Mouse (Mus musculus): Measurements from ENCODE around the gene Gzmm.

The Gzmm gene

DNA sequence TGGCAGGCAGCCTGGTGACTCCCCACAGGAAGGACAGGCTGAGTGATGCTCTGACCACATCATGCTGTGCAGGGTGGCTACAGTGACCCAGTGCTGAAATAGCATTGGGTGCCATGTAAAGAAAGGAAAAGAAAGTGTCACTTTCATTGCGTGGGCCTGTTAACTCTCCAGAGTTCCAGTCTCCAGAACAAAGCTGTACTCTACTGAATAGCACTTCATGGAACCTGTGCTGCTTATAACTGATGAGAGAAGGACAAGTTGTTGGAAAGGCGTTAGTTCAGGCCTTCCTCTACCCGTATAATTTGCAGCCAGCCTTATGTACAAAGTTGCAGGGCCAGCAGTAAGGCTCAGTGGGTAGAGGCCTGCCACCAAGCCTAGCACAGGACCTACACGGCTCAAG is at the start of gene Gzmm:
TSS of gene Gzmm (plus strand) at position 301 of the 400 bp plus-strand sequence.
- in situ Hi-C loops (cut with MboI) = no loop called here

DNA sequence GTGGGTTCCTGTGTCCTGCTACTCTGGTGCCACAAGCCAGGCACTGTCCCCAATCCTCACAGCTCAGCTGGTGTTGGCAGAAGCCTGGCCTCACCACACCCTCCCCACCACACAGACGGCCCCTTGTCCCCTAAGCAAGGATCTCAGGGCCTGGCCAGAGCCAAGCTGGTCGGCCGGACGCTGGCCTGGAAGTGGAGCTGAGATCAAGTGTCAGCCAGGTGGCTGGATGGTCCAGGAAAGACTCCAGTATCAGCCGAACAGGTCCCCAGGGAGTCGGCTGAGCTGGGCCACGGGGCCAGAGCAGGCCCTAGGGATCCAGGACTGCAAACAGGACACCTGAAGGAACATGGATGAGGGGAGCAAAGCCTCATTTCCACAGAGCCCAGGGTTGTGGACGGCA is 43.1 kb upstream of the Gzmm start, which contains the start of gene Odf3l2:
TSS of gene Odf3l2 (minus strand) at position 28 of the 400 bp plus-strand sequence.
- in situ Hi-C loops (cut with MboI) = no loop called here

DNA sequence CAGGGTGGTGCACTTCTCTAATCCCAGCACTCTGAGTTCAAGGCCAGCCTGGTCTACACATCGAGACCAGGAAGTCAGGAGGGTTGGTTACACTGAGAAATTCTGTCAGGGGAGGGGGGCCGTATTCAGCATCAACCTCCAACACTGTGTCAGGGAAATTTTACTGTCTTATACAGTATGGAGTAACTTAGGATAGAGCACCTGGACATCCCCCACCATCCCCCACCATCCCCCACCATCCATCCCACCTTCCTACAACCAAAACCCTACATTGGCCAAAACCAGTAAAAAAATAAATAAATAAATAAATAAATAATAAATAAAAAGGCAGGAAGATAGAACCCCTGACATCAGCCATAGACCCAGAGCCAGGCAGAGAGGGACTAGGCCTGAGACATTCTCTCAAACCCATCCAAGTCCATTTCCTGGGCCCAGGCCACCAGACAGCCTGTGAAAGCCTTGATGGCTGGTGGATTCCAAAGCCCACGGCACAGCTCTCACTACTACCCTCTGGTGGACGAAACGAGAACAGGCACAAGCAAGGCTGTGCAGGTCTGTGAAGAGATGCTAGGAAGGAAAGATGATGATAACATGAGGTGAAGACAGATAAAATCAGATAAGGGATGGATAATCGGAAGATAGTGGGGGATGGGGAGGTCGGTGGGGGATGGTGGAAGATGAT is 39.6 kb upstream of the Gzmm start:
- in situ Hi-C loops (cut with MboI) = no loop called here

DNA sequence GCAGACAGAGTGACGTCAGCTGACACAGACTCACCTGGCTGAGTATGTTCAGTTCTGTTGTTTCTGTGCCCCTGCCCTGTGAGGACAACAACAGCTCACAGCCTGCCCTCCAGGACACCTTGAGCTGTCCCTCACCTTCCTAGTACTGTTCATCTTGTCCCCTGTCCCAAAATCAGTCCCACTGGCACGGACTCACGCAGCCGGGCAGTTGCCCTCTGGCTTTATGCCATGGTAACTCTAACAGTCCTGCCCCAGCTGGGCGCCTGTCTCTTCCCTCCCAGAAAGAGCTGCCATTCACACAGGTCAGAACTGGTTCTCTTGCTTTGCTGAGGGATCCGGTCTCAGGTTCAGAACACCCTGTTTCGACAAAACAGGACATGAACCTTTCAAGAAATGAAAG is 36.0 kb upstream of the Gzmm start:
- in situ Hi-C loops (cut with MboI) = no loop called here

DNA sequence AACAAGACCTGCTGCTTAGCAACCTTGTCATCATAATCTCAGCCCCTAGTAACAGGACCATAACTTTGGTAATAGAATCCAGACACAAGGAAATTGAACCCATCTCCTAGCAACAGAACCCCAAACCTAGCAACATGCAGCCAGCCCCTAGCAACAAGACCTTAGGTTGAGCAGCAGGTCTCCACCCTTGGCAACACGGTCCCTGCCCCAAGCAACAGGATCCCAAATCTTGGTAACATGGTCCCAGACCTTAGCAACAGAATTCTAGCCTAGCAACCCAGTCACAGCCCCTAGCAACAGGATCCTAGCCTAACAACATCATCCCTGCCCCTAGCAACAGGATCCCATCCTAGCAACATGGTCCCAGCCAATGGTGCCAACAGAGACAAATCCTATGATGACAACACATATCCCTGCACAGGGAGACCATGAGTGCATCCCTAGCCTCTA is 33.8 kb upstream of the Gzmm start:
- in situ Hi-C loops (cut with MboI) = no loop called here

DNA sequence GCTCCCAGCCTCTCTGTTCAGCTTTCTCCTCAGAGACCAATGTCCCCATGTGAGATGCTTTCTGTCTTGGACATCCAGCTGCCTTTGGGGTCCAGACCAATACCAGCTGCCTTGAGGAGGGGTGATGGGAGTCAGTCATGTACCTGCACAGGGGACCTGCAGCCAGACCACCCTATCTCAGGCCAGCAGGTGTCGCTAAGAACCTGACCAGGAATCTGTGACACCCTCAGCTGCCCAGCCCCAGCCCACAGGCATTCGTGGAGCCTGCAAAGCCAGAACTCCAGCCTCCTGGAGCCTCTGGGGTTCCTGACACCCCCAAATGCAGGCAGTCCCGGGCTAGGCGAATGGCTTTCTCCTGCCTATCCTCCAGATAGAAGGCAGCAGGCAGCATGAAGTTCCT is 30.0 kb upstream of the Gzmm start:
- in situ Hi-C loops (cut with MboI) = no loop called here

DNA sequence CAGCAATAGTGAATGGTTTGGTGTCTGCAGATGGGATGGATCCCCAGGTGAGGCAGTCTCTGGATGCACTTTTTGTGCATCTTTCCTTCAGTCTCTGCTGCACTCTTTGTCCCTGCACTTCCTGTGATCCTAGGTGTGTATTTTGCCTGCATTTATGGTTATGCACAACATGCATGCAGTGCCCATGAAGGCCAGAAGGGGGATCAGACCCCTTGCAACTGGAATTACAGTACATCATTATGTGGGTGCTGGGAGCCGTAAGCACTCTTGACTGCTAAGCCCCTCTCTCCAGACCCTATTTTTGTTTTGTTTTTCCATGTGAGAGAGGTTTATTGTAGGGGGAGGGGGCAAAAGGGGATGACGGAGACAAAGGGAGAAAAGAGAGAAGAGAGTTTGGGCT is 28.5 kb upstream of the Gzmm start:
- in situ Hi-C loops (cut with MboI) = no loop called here

DNA sequence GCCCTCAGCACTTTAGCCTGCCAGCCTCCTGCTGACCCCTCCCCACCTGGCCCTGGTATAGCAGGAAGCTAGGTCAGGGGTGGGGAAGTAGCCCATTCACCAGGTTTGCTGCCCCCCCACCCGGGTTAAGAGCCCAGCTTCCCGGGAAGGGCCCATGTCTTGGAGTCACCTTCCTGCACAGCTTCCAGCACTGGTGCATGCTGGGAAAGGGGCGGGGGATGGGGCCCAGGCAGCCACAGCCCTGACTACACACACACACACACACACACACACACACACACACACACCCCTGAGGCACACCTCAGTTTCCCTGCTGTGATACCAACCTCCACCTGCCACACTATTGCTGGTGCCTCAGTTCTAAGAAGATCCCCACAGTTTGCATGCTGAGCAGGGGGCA is 27.0 kb upstream of the Gzmm start:
- in situ Hi-C loops (cut with MboI) = no loop called here

DNA sequence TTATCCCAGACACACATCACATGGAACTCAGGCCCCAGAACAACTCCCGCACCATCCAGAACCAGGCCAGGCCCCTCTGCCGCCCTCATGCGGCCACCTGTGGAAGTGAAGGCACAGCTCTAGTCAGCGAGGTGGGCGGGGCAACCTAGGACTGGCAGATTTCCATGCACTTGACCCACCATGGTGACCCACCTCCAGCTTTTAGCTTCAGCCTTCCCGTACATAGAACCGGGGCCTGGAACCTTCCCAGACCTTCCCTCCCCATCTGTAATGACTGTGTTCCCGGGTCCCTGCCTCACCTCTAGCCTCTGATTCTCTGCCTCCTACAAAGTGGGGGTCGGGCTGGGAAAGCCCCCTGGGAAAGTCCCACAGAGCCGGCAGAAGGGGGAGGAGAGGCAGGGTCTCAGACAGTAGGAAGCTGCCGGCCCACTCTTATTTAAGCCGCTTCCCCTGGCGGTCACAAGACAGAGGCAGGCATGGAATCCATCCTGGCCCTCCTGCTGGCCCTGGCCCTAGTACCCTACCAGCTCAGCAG is 24.6 kb upstream of the Gzmm start, which contains the start of gene Madcam1:
TSS of gene Madcam1 (plus strand) at position 429 of the 535 bp plus-strand sequence.
- in situ Hi-C loops (cut with MboI) = no loop called here

DNA sequence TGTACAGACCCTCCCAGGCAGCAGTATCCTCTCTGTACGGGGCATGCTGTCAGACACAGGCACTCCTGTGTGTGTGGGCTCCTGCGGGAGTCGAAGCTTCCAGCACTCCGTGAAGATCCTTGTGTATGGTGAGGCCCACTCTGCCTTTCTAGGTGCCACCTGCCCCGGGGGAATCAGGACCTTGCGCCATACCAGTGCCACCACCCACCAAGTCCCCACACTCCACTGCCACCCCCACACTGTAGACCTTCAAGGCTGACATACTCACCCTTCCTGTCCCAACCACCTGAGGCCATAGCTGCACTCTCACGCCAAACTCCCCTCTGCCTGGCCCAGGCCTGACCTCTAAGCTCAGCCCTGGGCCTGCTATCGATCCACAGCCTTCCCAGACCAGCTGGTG is 23.8 kb upstream of the Gzmm start:
- in situ Hi-C loops (cut with MboI) = no loop called here

DNA sequence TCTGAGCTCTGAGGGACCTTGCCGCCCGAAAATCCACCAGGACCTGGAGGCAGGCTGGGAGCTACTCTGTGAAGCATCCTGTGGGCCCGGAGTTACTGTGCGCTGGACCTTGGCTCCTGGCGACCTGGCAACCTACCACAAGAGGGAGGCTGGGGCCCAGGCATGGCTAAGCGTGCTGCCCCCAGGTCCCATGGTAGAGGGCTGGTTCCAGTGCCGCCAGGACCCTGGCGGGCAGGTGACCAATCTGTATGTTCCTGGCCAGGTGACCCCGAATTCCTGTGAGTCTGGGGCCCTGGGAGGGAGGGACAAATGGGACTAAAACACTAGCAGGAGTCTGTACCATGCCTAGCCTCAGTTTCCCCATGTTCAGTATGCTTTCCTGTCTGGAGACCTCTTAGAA is 22.3 kb upstream of the Gzmm start:
- in situ Hi-C loops (cut with MboI) = no loop called here

DNA sequence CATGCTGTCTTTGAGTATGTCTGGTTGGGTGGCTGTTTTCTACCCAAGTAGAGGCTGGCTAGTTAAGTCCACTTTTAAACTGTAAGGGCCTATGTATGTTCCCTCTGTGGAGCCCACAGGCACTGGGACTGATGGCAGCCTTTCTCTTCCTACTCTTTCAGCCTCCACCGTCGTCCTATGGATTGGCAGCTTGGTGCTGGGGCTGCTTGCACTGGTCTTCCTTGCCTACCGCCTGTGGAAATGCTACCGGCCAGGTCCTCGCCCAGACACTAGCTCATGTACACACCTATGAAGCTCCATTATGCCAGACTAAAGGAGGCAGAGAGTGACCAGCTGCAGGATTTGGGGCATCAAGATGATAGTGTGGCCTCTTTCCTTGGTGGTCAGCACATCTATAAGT is 20.7 kb upstream of the Gzmm start:
- in situ Hi-C loops (cut with MboI) = no loop called here

DNA sequence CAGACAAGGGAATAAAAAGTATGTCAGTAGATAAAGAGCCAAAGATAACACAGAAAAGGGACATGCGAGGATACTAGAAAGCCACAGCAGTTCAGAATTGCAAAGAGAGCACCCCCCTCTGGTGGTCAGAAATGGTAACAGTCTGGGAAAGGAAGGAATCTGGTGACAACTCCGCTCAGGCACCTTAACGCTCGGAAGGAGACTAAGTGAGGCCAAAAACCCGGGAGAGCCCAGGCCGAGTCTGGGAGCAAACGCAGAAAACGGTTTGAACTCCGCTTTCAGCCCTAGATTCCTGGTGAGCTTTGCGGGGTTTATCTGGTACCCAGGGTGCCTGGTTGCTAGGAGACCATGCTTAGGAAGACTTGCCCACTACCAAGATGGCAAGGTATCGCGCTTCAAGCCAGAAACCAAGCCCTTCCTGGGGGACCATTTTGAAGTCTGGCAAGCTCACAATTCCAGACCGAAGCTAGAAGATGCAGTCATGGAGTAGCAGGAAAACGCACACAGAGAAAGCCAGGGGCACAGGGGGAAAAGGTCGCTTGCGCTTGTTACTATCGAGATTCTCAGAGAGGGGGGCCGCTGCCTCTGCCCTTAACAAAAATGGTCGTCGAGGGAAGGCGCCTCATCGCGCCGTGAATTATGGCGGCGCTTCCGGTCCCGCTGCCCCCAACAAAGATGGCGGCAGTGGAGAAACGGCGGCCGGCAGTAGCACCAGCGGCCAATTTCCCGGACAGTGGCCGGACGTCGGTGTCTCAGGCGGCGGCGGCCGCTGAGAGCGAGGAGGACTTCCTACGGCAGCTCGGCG is 19.8 kb upstream of the Gzmm start, which contains the start of gene Tpgs1:
TSS of gene Tpgs1 (plus strand) at position 599 of the 805 bp plus-strand sequence.
- in situ Hi-C loops (cut with MboI) = no loop called here

DNA sequence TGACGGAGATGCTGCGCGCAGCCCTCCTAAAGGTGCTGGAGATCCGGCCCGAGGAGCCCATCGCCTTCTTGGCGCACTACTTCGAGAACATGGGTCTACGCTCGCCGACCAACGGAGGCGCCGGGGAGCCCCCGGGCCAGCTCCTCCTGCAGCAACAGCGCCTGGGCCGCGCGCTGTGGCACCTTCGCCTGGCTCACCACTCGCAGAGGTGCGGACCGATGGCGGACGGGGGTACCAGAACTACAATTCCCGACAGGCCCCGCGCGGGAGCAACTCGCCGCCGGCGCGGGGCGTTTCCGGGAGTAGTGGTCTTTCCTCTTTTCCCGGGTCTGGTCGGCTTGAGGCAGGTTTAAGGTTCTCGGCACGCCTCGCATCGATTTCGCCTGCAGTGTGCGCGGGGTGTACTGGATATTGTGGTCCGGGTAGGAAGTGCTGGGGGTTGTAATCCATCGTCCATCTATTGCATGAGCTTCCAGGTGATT is 19.2 kb upstream of the Gzmm start:
- in situ Hi-C loops (cut with MboI) = no loop called here

DNA sequence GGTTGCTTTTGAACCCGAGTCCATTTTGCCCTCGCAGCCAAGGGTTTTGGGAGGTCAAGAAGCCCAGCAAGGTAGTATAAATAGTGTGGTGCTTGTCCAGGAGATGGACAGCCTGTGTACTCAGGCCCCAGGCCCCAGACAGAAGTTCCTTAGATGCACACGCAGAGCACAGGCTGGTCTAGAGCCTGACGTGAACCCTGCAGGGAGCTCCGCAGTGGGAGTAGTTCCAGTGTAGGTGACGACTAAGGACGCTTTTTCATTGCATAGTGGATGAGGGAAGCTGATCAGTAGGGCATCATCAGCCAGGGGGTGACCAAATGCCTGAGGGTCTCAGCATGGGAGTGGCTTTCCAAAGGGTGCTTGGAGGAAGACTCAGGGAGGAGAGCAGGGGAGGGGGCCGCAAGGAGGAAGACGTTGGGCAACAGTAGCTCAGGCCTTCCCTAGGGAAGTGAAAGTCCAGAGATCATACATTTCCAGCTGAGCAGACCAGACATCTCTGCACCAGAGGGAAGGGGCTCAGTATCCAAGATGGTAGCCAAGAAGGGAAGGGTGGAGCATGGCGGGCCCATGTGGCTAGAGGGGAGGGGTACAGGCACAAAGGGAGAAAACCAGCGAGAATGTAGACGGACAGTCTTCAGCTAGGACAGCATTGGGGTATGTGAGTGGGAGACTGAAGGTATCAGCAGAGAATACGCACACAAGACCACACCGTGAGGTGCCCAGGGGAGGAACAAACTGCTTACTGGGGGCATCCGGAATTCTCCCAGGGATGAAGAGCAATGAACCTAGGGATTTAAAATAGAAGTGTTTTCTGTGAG is 18.5 kb upstream of the Gzmm start:
- in situ Hi-C loops (cut with MboI) = no loop called here

DNA sequence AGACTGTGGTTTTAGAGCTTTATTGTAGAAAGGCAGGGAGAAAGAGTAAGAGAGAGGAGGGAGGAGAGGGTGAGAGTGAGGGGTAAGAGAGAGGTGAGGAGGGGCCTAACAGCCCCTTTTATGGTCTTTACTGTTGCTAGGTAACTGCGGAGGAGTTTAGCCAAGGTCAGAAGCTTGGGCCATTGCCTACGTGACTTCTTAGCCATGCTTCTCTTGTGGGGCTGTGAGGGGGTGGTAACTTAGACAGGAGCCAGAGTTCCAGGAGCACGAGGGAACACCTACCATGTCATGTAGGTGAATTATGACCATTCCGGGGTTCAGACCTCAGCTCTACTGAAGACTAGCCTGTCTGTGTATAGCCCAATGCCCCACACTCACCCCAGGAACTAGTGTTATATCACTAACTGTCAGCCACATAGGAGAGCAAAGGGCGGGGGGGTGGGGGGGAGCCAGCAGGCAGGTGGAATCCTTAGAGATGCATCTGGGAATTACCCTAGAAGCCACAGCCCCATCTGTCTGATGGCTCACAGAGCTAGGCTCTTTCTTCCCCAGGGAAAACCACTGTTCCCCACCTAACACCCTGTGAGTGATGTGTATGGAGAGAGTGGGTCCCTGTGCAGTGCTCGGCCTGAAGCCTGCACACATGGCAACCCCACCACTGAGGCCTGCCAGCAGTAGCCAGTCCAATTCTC is 17.3 kb upstream of the Gzmm start:
- in situ Hi-C loops (cut with MboI) = no loop called here

DNA sequence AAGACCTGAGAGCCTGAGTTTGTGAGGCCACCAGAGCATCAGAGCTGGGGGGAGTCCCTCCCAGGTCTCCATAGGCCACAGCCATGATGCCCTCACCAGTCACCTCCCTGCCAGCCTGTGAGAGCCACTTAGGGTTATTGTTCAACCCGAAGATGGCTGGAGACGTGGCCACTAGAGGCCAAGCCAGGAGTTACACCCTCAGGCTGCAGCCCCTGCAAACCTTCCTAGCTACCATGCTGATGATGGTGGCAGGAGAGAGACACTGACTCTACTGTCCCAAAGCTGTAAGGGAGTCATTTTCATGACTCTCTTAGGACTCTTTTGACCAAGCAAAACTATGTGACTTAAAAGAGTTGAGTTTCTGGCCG is 16.7 kb upstream of the Gzmm start:
- in situ Hi-C loops (cut with MboI) = no loop called here

DNA sequence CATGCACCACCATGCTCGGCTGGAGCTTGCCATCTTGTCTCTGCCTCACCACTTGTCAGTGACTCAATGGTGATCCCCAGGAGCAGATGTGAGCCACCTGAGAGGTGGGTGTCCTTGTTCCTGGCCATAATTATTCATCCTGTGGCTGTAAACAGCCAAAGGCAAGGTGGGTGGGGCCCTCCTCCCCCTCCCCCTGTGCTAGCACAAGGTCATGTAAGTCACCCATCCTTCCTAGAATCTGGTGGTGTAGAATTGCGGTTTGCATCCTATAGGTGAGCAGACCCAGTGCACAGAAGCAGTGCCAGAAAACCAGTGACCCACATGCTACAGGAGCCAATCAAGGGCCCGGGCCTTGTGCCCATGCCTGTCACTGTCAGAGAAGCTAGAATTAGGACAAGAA is 15.8 kb upstream of the Gzmm start:
- in situ Hi-C loops (cut with MboI) = no loop called here

DNA sequence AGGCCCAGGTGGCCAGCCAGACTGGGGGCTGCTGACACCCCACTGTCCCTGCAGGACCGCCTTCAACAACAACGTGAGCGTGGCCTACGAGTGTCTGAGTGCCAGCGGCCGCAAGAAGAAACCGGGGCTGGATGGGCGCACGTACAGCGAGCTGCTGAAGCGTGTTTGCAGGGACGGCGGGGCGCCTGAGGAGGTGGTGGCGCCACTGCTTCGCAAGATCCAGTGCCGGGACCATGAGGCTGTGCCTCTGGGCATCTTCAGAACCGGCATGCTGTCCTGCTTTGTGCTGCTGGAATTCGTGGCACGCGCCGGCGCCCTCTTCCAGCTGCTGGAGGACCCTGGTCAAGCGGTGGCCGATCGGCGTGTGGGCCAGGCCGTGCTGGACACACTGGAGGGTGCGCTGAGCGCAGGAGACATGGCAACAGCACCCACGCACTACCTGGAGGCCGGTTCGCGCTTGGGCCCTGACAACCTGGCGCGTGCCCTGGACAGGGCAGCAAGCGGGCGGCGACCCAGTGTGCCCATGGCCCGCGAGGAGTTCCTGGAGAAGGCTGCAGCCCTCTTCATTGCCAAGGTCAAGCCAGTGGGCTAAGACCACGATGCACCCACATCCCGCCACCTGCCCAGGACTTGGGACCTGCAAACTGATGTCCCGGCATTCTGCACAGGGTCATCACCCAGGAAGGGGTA is 13.3 kb upstream of the Gzmm start:
- in situ Hi-C loops (cut with MboI) = no loop called here

DNA sequence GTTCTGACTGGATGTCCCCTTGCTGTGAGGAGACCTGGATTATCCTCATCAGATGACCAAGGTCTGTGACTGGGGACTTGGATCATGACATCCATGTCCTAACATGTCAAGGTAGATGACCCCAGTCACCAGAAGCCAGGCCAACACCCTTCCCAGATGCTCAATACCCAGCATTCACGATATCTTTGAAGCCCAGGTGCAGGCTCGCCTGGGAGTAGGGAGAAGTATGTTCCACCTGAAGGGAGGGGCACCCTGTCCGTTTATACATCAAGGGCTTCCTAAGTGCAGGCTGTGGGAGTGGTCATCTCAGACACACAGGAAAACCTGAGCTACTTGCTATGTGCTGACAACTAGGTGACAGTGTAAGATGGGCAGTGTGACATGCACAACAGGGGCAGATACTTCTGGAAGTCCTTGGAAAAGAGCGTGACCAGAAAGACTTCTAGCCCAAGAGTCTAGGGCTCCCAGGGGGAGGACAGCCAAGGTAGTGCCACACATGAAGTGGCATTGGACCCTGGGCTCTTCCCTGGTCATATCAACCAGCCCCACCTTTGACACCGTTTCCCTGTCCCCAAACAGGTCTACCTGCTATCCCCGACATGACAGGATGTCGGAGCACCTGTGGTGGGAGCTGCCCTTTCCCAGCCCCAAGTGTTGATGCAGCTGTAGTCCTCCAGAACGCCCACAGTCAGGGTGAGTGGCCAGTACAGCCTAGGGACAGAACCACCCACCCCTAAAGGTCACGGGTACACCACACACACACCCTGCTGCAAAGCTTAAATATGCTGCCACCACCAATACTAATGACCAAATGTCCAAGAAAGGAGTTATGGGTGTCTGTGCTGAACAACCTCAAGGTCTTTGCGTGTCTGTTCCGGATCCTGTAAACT is 8.0 kb upstream of the Gzmm start:
- in situ Hi-C loops (cut with MboI) = no loop called here

All from mature B cell (primary cell).